18 mouse cellular contexts compared by ENCODE assay signal in genomic region chr9:111804931-111805330, GRCm38 (mm10).
DNase-seq lines count a peak whose midpoint lies in the region; ATAC-seq lines count a peak whose summit lies in the region.
"Had no signal": no experiment of that assay in that cellular context is flagged by ENCODE, and none has a peak within 500 bp of the region (broad histone marks: within the 10 kb centered on the region; RNA-seq: fewer than 3 reads in every experiment).

No protein-coding gene starts in this region.

- DNase-seq in cerebellum, adult 11 months, result peak; percentile 20
- DNase-seq in kidney, adult 9 months, result peak; percentile 3
- peak; percentile 12 for DNase-seq in right cerebral cortex, postnatal 25 days
- DNase-seq in right cerebral cortex, postnatal 4 days, result no peak
- DNase-seq in lung, postnatal 36 days, result peak; percentile 21
- DNase-seq in left cerebral cortex, adult 18-20 months (ENCODE audit: low spot score in 2 of 2), result no peak
- DNase-seq: adrenal gland, postnatal 36 days; right cerebral cortex, adult 18-20 months; thymus, postnatal 4 days had no signal

- no peaks in the 10 kb centered on the region for H3K36me3 ChIP-seq in kidney, embryonic 14.5 days (ENCODE audit: control insufficient read depth, insufficient read depth, low read length)
- H3K36me3 ChIP-seq: embryonic facial prominence, embryonic 12.5 days; forebrain, embryonic 10.5 days; hindbrain, embryonic 15.5 days; midbrain, embryonic 10.5 days had no signal

- no peaks in the 10 kb centered on the region for H3K27me3 ChIP-seq in kidney, embryonic 14.5 days (ENCODE audit: control insufficient read depth, insufficient read depth, low read length)
- H3K27me3 ChIP-seq: CH12.LX; embryonic facial prominence, embryonic 12.5 days; hindbrain, embryonic 15.5 days had no signal

- no peaks in the 10 kb centered on the region for H3K9me3 ChIP-seq in kidney, embryonic 14.5 days (ENCODE audit: control insufficient read depth, low read length)
- H3K9me3 ChIP-seq: embryonic facial prominence, embryonic 12.5 days; forebrain, embryonic 10.5 days; hindbrain, embryonic 15.5 days; midbrain, embryonic 10.5 days had no signal

- no peak overlapping the region for H3K27ac ChIP-seq in kidney, embryonic 14.5 days (ENCODE audit: low read depth, low read length)
- H3K27ac ChIP-seq: embryonic facial prominence, embryonic 12.5 days; forebrain, embryonic 10.5 days; hindbrain, embryonic 15.5 days; midbrain, embryonic 10.5 days had no signal

- no peak for ATAC-seq in cerebellum, adult (ENCODE audit: insufficient number of reproducible peaks, low FRiP score, low TSS enrichment)
- no peak for ATAC-seq in kidney, embryonic 14.5 days (ENCODE audit: low FRiP score, low TSS enrichment)

- H3K4me2 ChIP-seq in kidney, embryonic 14.5 days (replicated peaks; ENCODE audit: low read depth, low read length), result no peak overlapping the region
- H3K4me2 ChIP-seq: embryonic facial prominence, embryonic 12.5 days; hindbrain, embryonic 15.5 days; liver, embryonic 11.5 days had no signal

- H3K4me1 ChIP-seq in kidney, embryonic 14.5 days (ENCODE audit: control insufficient read depth, insufficient read depth, low read length), result no peaks in the 10 kb centered on the region
- H3K4me1 ChIP-seq: embryonic facial prominence, embryonic 12.5 days; forebrain, embryonic 10.5 days; hindbrain, embryonic 15.5 days; midbrain, embryonic 10.5 days had no signal

- H3K4me3 ChIP-seq in kidney, embryonic 14.5 days (ENCODE audit: low read length), result no peak overlapping the region
- H3K4me3 ChIP-seq: embryonic facial prominence, embryonic 12.5 days; forebrain, embryonic 10.5 days; hindbrain, embryonic 15.5 days; midbrain, embryonic 10.5 days; myocyte had no signal

- 94% methylated on average over 6 of the region's 6 CpGs for WGBS in kidney, embryonic 14.5 days

- H3K9ac ChIP-seq in kidney, embryonic 14.5 days (ENCODE audit: low read depth, low read length), result no peak overlapping the region
- H3K9ac ChIP-seq: embryonic facial prominence, embryonic 12.5 days; hindbrain, embryonic 15.5 days had no signal

Comparison
In these comparisons a context has a peak if more than half of its experiments do, and no peak if none do; other contexts are left out.
1. DNase-seq: peak in cerebellum, adult 11 months (single experiment), kidney, adult 9 months (single experiment), right cerebral cortex, postnatal 25 days (single experiment) and lung, postnatal 36 days (single experiment); none in right cerebral cortex, postnatal 4 days (single experiment) and left cerebral cortex, adult 18-20 months (0 of 2).